Mouse (Mus musculus) kidney, postnatal 36 days (tissue): ENCODE measurements at regions not wholly inside any gene's neighbourhood (a gene's known extent, or its start where the extent isn't known, plus 50 kb on each side); places are given as distances from the start of the nearest gene placed in this dataset.
A peak's percentile ranks its signal among the peaks of the same experiment; 100 is the strongest.

Experiments
- DNase-seq, 2 experiments: peaks; one replicate each; pipeline ENCODE4 v3.0.0; 2021 to 2022; ENCODE audit warnings: mixed read lengths in 2 of 2

DNA sequence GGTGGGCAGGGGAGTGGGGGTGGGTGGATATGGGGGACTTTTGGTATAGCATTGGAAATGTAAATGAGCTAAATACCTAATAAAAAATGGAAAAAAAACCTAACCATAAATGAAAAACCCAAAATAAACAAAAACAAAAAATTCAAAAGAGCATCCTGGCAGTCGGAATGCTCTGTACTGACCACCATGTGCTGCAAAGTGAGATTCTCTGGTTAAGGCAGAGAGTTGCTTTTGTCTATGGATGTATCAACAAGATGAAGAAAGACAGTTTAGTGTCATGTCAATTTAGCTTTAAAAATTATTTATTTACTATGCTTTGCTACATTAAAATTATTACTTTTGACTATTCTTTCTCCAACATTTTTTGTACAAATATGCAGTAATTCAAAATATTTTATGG lies 88.5 kb downstream of the E330014E10Rik start:
- no peak for DNase-seq

DNA sequence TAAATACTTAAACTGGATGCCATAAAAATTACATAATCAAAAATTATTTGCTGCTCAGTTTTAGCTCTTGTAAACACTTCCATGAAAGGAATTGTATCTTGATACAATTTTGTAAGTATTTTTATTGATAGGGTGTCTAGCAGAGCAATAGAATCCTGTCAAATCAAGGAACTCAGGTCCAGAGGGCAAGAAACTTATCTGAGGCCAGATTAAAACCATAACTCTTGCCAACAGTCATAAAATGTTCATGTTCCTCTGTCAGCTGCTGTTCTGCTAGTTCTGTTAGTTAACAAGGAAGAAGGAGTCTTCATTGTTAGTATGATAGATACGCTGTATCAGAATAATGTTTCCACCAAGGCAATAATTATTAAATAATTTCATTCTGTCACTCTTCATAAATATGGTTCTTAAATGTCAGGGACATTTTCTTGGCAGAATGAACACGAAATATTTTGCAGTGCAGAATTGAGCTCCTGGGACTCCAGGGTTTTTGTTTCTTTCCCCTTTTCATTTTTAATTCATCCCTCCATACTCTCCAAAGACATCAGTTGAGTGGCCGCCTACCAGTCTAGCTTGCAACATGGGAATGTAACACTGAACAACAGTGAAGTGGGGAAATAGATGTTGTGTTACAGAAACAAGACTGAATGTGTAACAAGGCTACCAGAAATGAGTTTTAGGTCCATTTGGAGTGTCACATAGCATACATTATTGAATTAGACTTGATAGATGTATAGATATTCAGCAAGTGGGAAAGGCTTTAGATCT lies 89.1 kb downstream of the E330014E10Rik start:
- DNase-seq, result no peak

- DNase-seq, result no peak
Observed at GRCm38 (mm10) chr5:95865516-95865915, 89.7 kb downstream of the E330014E10Rik start.

DNA sequence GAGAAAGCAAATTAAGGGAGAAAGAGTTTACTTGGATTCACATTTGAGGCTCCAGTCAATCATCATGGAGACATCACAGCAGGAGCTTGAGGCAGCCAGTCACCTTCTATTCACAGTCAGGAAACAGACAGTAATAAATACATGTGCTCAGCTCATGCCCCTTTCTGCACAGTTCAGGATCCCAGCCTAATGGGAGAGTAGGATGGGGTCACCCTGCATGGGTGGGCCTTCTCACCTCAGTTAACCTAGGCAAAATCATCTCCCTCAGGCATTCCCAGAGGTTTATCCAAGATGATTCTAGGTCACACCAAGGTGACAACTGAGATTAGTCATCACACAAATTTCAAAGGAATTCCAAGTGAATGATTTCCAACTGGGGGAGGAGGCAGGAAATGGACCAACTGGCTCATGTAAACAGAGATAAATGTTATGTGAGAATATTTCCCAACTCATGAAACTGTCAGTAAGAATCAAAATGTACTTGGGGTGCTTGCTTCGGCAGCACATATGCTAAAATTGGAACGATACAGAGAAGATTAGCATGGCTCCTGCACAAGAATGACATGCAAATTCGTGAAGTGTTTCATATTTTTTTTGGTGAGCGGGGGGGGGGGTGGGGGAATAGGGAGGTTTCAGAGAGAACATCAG lies 89.8 kb upstream of the Cxcl13 start:
- peak in 1 of 2 experiments; percentile 4 for DNase-seq

DNA sequence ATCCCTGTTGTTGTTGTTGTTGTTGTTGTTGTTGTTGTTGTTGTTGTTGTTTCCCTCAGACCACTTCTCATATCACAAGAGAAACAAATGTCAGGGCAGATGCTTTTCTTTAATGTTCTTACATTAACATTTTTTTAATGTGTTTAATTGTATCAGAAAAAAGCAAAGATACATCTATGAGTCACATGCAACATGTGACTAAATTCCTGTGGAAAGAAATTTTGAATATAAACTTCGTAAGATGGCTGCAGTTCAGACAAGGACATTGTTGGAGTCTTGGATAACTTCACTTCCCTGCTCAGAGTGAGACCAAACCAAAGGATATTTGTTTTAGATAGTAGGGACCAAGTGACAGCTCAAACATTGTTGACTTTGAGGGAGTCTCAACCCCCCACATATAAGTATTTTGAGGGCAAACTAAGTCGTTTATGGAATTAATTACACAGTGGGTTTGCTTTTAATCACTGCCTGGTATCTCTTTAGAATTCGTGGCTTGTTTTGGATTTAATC lies 86.4 kb upstream of the Cxcl13 start:
- DNase-seq, result no peak

GRCm38 (mm10) chr5:95874969-95875368 lies 81.8 kb upstream of the Cxcl13 start:
- peak in 1 of 2 experiments; percentile 2 for DNase-seq

GRCm38 (mm10) chr5:95880914-95881313 lies 75.8 kb upstream of the Cxcl13 start:
- DNase-seq, result peak; percentile 18 to 43
